Mouse (Mus musculus) cortical plate, adult 2 months (tissue): Measurements from ENCODE around the gene Wipf1. TPM values are rescaled to one million over a fixed set of nuclear protein-coding genes. Genes with fewer than 3 reads are reported as not detected.
"Not testable (repeated sequence)": the region's sequence is repeated elsewhere in the genome, so short reads cannot be mapped to it uniquely, and the experiment has no call there.

Experiments used
- H3K27ac ChIP-seq: fragments of 200-500 bp; 2 replicates; pipeline ENCODE4 v1.5.1; 2012; ENCODE audit warnings: low read length, control low read depth, inconsistent platforms; ENCODE audit not compliant: insufficient read depth
- H3K4me1 ChIP-seq: fragments of 200-500 bp; 2 replicates; pipeline ENCODE4 v1.6.1; 2011; ENCODE audit warnings: low read length; ENCODE audit not compliant: control insufficient read depth, insufficient read depth
- H3K4me3 ChIP-seq: fragments of 200-500 bp; 2 replicates; pipeline ENCODE4 v1.5.1; 2011; ENCODE audit warnings: mild to moderate bottlenecking, low read length, control low read depth; ENCODE audit not compliant: insufficient read depth
- CTCF ChIP-seq: fragments of 200-500 bp; IDR thresholded peaks from 2 replicates; pipeline ENCODE4 v1.5.1; 2011; ENCODE audit warnings: mild to moderate bottlenecking, control low read depth, low read length; ENCODE audit not compliant: insufficient read depth; ENCODE audit errors: extremely low read depth
- POLR2A ChIP-seq: fragments of 200-500 bp; IDR thresholded peaks from 2 replicates; pipeline ENCODE4 v1.6.1; 2011; ENCODE audit warnings: mild to moderate bottlenecking, low read length, control low read depth; ENCODE audit not compliant: insufficient read depth; ENCODE audit errors: extremely low read depth
- polyA plus RNA-seq: library from polyadenylated mRNA; depleted of rRNA; stranded (reverse); fragments of >200 nt; gene quantifications from 2 replicates; pipeline ENCODE4 v1.2.3, GENCODE M21; 2012

Wipf1 gene
- polyA plus RNA-seq, 1 experiment, result 7.4 TPM

- H3K27ac ChIP-seq, result no peak overlapping the region
- TF ChIP-seq CTCF (no peak), POLR2A (no peak)
- H3K4me3 ChIP-seq, result no peak overlapping the region
- H3K4me1 ChIP-seq, result 0 out of 2 replicates have a peak, but pooled peaks cover 2% of the 10 kb centered on the region
These were observed 16.3 kb downstream of the Wipf1 start for GRCm38 (mm10) chr2:73513204-73513749.

- H3K4me1 ChIP-seq, result 0 out of 2 replicates have a peak, but pooled peaks cover 2% of the 10 kb centered on the region
- H3K4me3 ChIP-seq, result no peak overlapping the region
- TF ChIP-seq POLR2A (no peak), CTCF (no peak)
- H3K27ac ChIP-seq, result 0 out of 2 replicates have a peak overlapping the region, but pooled peaks have one; percentile 9
These were observed 17.5 kb downstream of the Wipf1 start for GRCm38 (mm10) chr2:73512044-73512443.

GRCm38 (mm10) chr2:73510731-73511360 lies 18.7 kb downstream of the Wipf1 start:
- H3K4me1 ChIP-seq, result 0 out of 2 replicates have a peak, but pooled peaks cover 2% of the 10 kb centered on the region
- H3K27ac ChIP-seq, result no peak overlapping the region

DNA sequence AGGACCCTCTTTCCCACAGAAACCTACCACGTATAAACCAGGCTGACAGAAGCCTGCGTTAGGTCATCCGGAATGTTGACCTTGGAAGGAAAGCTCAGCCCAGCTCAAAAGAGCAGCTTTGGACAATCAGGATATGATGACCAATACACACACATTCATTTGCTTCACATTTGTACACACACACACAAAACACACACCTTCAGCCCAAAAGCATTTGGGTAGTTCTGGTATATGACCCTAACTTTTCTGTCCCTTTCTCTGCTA lies 19.6 kb downstream of the Wipf1 start:
- Histone ChIP-seq H3K27ac (no peak overlapping the region), H3K4me1 (0 out of 2 replicates have a peak, but pooled peaks cover 2% of the 10 kb centered on the region)
- TF ChIP-seq CTCF, result no peak

More at GRCm38 (mm10) chr2:73510731-73511360, 18.7 kb downstream of the Wipf1 start:
- TF ChIP-seq CTCF (no peak), POLR2A (no peak)
- H3K4me3 ChIP-seq, result no peak overlapping the region

DNA sequence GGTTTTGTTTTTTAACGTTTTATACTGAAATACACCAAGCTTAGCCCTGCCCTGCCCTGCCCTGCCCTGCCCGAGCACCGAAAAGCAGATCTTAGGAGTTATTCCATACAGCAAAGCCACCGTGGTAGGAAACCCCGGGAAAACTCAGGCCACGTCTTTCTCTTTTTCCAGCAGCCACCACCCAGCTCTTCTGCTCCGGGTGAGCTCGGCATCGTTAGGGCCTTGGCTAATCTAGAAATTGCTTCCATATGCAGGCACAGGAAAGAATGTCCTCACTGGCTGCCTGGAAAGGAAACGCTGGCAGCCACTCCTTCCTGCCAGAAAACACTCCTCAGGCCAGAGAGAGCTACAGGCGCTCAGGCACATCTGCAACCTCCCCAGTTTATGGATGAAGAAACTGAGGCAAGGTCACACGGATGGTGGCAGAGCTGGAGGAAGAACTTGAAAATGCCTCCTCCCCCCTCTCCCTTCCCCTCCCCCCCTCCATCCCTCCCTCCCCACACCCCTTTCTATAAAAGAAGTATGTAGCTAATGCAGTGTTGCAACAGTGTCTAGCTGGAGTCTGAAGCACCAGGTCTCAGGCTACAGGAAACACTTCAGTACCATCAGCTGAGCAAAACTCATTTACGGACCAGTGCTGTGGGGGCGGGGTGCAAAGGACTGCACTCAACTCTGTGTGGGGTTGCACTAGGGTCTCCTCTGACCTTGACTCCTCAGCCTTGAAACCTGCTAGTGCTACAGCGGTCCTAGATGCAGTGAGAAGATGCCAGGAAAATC lies 20.1 kb downstream of the Wipf1 start:
- Histone ChIP-seq H3K4me3 (no peak overlapping the region), H3K4me1 (0 out of 2 replicates have a peak, but pooled peaks cover 2% of the 10 kb centered on the region), H3K27ac (no peak overlapping the region)
- TF ChIP-seq POLR2A (no peak), CTCF (no peak)

More for the DNA sequence above, 19.6 kb downstream of the Wipf1 start:
- H3K4me3 ChIP-seq, result no peak overlapping the region

- H3K4me3 ChIP-seq, result no peak overlapping the region
- H3K27ac ChIP-seq, result no peak overlapping the region
- no peaks in the 10 kb centered on the region for H3K4me1 ChIP-seq
- TF ChIP-seq CTCF (no peak), POLR2A (no peak)
These were observed 21.6 kb downstream of the Wipf1 start for GRCm38 (mm10) chr2:73507886-73508285.

- H3K4me1 ChIP-seq, H3K27ac ChIP-seq, H3K4me3 ChIP-seq: not testable (repeated sequence)
These were observed 23.2 kb downstream of the Wipf1 start for GRCm38 (mm10) chr2:73506337-73506736.

- no peak for TF ChIP-seq POLR2A
- no peak for TF ChIP-seq CTCF
- H3K27ac ChIP-seq, result no peak overlapping the region
- H3K4me3 ChIP-seq, result no peak overlapping the region
- H3K4me1 ChIP-seq, result no peaks in the 10 kb centered on the region
These were observed 26.6 kb downstream of the Wipf1 start for GRCm38 (mm10) chr2:73502863-73503429.

DNA sequence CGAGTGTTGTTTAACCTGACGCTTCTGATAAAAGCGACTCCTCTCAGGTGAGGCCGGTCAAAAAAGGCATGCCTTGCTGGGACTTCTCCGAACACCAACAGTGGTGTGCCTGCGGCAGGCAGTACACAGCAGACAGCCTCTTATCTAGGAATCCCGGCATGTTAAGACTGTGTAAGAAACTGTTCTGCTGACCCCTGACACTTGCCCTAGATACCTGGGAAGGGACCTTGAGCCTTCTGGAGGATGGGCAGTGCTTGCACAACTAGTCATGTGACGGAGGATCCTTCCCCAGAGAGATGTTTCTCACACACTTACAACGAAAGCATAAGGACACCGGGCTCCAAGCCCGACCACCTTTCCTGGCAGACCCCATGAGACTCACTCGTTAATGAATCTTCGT lies 28.7 kb downstream of the Wipf1 start:
- no peak for TF ChIP-seq POLR2A
- no peak for TF ChIP-seq CTCF
- H3K4me1 ChIP-seq, result no peaks in the 10 kb centered on the region
- H3K4me3 ChIP-seq, result no peak overlapping the region
- no peak overlapping the region for H3K27ac ChIP-seq

DNA sequence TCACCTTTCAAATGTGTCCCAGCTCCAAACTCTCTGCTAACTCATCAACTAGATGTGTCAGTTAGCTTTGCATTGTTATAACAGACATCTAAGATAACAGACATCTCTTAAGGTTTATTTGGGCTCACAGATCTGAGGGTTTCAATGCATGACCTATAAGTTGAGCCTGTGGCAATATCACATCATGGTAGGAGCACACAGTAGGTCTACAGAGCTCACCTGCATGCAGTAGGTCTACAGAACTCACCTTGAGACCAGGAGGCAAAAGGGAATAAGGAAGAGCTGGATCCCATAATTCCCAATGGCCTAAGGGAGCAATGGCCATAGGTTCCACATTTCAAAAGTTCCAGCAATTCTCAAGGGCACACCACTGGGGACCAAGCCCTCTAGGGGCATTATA lies 31.2 kb downstream of the Wipf1 start:
- no peak overlapping the region for H3K4me3 ChIP-seq
- H3K27ac ChIP-seq, result no peak overlapping the region
- no peak for TF ChIP-seq CTCF
- TF ChIP-seq POLR2A, result no peak
- no peaks in the 10 kb centered on the region for H3K4me1 ChIP-seq
